Mouse (Mus musculus) ovary, adult 18-20 months (tissue): ENCODE data around the gene Cdc42bpg.

Source experiments
- DNase-seq: peaks from one replicate; pipeline ENCODE4 v3.0.0; 2022; ENCODE audit warnings: low spot score, mixed read lengths

The Cdc42bpg gene

DNA sequence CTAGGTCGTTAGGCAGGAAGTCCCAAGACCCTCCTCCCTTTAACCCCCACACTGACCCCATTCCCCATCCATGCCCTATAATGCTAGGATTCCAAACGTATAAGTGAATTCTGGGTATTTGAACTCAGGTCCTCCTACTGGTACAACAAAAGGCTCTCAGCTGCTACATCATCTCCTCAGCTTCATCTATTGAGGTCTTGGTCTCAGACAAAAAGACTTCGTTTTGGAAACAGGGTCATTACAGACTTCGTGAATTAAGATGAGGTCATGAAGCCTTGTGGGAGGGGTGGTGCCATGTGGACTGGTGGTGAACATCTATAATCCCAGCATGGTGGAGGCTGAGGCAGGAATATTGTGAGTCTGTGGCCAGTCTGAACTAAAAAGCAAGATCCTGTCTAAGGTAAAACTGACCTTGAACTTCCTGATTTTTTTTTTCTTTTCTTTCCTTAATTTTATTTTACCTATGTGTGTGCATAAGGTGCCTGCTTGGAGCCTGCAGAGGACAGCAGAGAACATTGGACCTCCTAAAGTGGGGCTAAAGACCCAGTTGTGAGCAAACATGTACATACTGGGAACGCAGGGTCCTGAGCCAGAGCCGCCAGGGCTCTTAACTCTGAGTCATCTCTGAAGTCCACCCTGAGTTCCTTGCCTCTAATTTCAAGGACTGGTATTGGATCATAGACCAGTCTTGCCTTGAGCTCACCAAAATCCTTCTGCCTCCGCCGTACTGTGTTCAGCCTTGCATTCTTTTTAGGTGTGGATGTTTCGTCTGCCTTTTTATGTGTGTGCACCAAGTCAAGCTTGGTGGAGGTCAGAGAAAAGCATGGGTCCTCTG lies 27.7 kb downstream of the Cdc42bpg start:
- no peak for DNase-seq

- peak; percentile 95 for DNase-seq
These were observed 28.6 kb downstream of the Cdc42bpg start, which contains the start of gene Men1 for GRCm38 (mm10) chr19:6334673-6335457. Gene Men1, plus strand, starts transcription at chr19:6334979.

DNA sequence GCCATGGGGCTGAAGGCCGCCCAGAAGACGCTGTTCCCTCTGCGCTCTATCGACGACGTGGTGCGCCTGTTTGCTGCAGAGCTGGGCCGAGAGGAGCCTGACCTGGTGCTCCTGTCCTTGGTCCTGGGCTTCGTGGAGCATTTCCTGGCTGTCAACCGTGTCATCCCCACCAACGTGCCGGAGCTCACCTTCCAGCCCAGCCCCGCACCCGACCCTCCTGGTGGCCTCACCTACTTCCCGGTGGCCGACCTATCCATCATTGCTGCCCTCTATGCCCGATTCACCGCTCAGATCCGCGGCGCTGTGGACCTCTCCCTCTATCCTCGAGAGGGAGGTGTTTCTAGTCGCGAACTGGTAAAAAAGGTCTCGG lies 29.2 kb downstream of the Cdc42bpg start:
- no peak for DNase-seq

GRCm38 (mm10) chr19:6336920-6337319 lies 30.7 kb downstream of the Cdc42bpg start:
- no peak for DNase-seq

DNA sequence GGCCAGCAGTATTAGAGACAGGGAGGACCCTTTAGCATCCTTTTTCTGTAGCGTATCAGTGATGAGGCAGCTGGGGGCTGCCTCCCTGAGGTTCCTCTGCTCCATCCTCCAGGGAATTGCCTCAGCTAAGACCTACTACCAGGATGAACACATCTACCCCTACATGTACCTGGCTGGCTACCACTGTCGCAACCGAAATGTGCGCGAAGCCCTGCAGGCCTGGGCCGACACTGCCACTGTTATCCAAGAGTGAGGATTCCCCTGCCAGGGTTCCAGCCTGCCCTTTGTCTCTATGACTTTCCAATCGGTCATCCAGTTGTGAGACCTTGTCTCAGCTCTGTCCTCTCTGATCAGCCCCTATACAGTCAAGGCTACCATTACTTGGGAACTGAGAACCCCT lies 31.9 kb downstream of the Cdc42bpg start:
- DNase-seq = no peak

GRCm38 (mm10) chr19:6338716-6339115 lies 32.5 kb downstream of the Cdc42bpg start:
- no peak for DNase-seq

- no peak for DNase-seq
These were observed 32.9 kb downstream of the Cdc42bpg start for GRCm38 (mm10) chr19:6339191-6339590.

- no peak for DNase-seq
These were observed 33.7 kb downstream of the Cdc42bpg start for GRCm38 (mm10) chr19:6339890-6340504.

GRCm38 (mm10) chr19:6340524-6341452 lies 34.5 kb downstream of the Cdc42bpg start, which contains the start of gene Map4k2:
Gene Map4k2, plus strand, starts transcription at chr19:6341135.
- DNase-seq = peak; percentile 72

GRCm38 (mm10) chr19:6341453-6342077 lies 35.3 kb downstream of the Cdc42bpg start:
- no peak for DNase-seq

DNA sequence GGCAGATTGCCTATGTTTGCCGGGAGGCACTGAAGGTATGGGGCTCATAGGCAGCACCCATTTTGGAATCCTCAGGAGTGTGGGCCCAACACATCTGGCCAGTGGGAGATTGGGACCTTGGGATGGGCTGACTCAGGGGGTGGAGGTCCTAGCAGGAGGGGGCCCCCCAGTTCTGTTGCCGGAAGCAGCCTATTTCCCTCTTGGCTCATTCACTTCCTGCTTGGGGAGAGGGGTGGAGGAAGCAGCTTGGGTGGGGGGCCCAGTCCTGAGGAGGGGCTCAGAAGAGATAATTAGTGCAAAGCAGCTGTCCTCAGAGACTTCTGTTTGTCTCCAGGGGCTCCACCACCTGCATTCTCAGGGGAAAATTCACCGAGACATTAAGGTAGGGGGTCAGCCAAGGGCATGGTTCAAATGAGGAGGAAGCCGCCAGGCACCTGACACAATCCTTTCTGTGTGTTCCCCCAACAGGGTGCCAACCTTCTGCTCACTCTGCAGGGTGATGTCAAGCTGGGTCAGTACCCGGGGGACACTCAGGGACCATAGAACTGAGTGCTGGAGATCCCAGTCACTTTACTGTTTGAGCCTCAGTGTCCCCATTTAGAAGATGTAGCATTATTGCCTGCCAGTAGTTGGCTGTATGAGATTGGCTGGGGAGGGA lies 36.1 kb downstream of the Cdc42bpg start:
- no peak for DNase-seq

DNA sequence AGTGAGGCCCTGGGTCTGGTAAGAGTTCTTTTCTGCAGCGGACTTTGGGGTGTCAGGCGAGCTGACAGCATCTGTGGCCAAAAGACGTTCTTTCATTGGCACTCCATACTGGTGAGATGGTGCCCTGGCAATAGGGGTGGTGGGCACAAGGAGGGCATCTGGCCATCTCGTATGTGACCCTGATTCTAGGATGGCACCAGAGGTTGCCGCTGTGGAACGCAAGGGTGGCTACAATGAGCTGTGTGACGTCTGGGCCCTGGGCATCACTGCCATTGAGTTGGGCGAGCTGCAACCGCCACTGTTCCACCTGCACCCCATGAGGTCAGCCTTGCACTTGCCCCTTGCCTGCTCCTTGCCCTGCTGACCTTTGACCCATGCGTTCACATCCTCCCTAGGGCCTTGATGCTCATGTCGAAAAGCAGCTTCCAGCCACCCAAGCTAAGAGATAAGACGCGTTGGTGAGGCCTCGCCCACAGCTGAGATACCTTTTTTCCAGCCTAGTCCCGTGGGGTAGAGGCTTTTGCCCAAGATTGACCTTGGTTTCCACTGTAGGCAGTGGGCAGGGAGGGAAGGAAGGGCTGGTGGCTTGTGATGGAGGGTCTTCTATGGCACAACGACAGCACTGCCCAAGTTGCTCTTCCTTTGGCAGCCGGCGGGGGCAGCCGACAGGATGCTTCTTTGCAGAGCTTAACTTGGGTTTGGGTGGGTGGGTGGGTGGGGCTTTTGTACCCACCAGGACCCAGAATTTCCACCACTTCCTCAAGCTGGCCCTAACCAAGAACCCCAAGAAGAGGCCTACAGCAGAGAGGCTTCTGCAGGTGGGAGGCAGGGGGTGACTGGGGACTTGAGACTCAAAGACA lies 37.0 kb downstream of the Cdc42bpg start:
- DNase-seq = no peak

DNA sequence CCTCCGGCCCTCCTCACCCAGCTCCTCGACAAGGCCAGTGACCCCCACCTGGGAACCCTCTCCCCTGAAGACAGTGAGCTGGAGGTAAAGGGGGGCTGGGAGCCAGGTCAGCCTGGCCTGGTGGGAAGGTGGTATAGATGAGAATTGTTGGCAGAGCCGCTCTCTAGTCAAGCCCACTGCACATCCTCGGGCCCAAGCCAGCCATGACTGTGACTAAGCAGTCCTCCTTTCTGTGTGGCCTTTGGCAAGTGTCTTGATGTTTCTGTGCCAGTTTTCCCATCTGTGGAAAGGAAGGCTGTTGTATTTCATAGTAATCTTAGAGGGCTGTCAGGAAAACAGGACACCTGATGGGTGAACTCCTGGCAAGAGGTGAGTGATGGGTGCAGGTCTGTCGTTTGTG lies 37.7 kb downstream of the Cdc42bpg start:
- no peak for DNase-seq

GRCm38 (mm10) chr19:6346023-6346422 lies 39.8 kb downstream of the Cdc42bpg start:
- no peak for DNase-seq

GRCm38 (mm10) chr19:6346661-6347060 lies 40.4 kb downstream of the Cdc42bpg start:
- no peak for DNase-seq

- no peak for DNase-seq
These were observed 41.4 kb downstream of the Cdc42bpg start for GRCm38 (mm10) chr19:6347615-6348014.

- DNase-seq = no peak
These were observed 42.5 kb downstream of the Cdc42bpg start for GRCm38 (mm10) chr19:6348717-6349116.

- no peak for DNase-seq
These were observed 43.1 kb downstream of the Cdc42bpg start for GRCm38 (mm10) chr19:6349215-6349983.
